Mouse (Mus musculus) adrenal gland, adult 18-20 months (tissue): Measurements from ENCODE around the gene Vmn2r84. TPM values are rescaled to one million over a fixed set of nuclear protein-coding genes. Genes with fewer than 3 reads are reported as not detected.
"Not testable (repeated sequence)": the region's sequence is repeated elsewhere in the genome, so short reads cannot be mapped to it uniquely, and the experiment has no call there.

Experiments
- DNase-seq, 2 experiments: peaks; one replicate each; pipeline ENCODE4 v3.0.0; 2021 to 2022; ENCODE audit warnings: low spot score in 2 of 2
- long read RNA-seq, 2 experiments: library from polyadenylated mRNA; stranded (forward); transcript quantifications; one replicate each; pipeline ENCODE4 v2.0.0; 2021
- total RNA-seq, 2 experiments: library from RNA; stranded (reverse); gene quantifications; 1 replicate in 1 of 2; 2 replicates in 1 of 2; pipeline ENCODE4 v1.2.3; 2021

The Vmn2r84 gene
- not detected for total RNA-seq
- long read RNA-seq, experiment 1, result 0 reads
- long read RNA-seq, experiment 2, result 0 reads

GRCm38 (mm10) chr10:130394232-130394631 lies at the start of gene Vmn2r84:
TSS of gene Vmn2r84 (minus strand) at chr10:130394332.
- DNase-seq, result no peak

DNA sequence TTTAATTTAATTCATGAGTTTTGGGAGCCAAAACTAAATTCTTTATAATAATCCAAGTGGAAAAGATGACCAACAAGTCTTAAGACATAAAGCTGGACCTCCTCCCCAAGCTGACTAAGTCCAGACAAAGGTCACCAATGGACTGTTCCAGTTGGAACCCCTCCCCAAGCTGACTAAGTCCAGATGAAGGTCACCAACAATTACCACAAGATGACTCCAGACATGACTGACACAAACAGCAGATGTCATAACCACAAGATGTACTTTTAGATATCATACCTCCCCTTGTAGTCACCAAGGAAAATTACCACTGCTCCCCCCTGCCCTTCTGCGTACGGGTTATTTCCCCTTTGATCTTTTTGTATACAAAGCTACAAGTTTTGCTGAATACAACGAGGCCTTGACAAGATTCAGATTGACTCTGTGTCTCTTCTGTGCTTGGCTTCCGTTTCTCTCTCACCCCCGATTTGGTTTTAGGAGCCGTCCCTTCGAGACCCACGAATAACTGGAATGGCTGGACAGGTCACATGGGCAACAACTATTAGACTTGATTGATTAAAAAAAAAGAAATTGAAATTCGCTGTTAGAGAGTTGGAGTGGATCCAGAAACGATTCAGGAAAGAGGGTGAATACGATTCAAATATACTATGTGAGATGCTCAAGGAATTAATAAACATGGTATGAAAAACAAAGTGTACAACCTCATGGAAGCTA lies 40.2 kb upstream of the Vmn2r84 start:
- DNase-seq, result not testable (repeated sequence)

DNA sequence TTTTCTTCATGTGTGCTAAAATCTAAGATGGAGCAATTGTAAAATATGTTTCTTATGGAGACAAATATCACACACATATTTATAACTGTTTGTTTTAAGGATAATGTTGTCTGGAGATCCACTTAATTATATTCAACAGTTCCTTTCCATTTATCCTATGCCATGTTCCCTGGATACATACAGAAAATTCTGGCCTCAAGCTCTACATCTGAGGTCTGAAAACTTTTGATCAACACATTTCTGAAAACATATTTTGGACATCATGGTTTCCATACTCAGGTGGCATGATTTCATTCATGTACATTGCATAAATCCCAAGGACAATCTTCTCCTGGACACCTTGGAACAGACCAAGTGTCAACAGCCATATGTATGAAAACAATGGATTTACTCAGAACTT lies 35.5 kb upstream of the Vmn2r84 start, which contains the start of gene Vmn2r85:
Gene Vmn2r85, minus strand, starts transcription at position 101 of the 400 bp plus-strand sequence.
- not testable (repeated sequence) for DNase-seq

- DNase-seq, result not testable (repeated sequence)
Measured at GRCm38 (mm10) chr10:130422368-130422767, 28.2 kb upstream of the Vmn2r84 start.

DNA sequence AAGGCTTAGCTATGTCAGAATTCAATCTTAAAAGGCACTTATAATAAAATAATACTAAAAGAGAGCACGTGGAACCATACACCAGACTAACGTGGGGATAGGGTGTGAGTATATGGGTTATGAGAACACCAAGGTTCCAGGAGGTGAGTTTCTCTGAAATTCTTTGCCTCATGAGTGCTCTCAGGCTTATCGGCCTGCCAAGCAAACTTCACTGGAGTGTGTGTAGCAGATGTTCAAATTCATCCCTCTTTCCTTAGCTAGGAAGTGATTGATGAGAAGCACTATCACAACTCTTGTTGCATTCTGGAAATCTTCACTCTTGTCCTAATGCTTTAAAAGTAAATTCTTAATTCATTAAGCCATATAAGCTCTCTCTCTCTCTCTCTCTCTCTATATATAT lies 26.3 kb upstream of the Vmn2r84 start:
- DNase-seq, result no peak

DNA sequence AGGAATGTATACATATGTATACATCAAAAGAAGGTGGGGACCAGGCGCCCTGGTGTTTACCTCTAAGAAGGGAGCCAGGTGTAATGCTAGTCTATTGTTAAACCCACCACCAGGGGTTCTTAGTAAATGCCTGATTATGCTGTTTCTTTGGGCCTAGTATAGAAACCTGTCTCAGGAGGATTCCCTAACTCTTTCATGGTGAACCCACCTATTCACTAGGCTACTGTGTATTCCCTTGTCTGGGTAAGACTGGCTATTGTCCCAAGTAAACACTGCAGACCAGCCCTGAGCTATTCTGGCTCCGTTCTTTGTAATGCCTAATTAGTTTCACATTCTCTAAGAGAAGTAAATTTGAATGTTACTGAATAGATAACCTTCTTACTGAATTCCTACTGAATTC lies 25.8 kb upstream of the Vmn2r84 start:
- DNase-seq, result not testable (repeated sequence)

DNA sequence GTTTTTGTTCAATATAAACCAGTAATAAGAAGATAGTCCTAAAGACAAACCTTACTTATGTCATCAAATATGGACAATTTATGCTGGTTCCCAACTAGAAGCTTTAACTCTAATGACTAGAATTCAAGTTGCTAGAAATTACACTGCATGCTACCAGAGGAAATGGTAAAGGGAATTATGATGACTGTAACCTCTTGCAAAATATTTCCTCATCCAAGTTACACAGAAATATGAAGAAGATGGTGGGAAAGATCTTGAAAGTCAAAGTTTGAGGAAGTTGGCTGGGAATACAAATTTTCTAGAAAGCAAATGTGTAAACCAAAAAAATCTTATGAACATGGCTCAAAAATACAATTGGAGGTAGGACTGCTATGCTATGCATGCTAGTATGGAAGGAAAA lies 22.2 kb upstream of the Vmn2r84 start:
- not testable (repeated sequence) for DNase-seq

DNA sequence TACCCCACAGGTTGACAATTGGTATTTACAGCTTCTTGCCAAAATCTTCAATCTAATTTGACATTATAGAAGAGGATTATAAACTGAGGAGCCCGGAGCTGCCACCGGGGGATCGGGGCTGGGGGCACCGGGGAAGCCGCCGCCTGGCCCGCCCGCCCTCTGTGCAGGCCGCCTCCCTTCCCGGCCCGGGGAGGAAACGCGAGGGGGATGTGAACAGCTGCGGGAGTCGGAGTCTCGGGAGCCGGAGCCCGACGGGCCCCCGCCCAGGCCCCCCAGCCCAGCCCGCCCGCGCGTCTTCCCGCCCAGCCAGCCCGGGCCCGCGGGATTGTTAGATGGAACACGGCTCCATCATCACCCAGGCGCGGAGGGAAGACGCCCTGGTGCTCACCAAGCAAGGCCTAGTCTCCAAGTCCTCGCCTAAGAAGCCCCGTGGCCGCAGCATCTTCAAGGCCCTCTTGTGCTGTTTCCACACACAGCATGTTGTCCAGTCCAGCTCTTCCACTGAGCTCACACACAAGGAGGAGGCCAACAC lies 18.1 kb upstream of the Vmn2r84 start:
- DNase-seq, result not testable (repeated sequence)

DNA sequence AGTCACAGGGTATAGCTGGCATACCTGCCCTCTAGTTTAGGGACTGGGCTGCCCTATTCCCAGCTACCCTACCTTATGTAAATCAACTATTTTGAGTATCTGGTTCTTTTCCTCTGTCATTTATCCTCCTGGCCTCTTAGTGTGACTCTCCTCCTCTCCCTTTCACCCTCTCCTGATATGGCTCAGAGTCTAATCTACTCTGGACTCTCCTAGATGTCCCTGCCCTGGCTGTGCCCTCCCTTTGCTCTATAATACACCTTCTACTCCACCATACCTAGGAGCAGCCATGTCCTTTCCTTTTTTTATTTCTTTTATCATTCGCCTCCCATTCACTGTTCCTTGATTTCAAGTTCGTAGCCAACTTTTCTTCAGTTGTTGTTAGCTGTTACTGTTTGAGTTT lies 19.0 kb downstream of the Vmn2r84 start:
- no peak for DNase-seq

DNA sequence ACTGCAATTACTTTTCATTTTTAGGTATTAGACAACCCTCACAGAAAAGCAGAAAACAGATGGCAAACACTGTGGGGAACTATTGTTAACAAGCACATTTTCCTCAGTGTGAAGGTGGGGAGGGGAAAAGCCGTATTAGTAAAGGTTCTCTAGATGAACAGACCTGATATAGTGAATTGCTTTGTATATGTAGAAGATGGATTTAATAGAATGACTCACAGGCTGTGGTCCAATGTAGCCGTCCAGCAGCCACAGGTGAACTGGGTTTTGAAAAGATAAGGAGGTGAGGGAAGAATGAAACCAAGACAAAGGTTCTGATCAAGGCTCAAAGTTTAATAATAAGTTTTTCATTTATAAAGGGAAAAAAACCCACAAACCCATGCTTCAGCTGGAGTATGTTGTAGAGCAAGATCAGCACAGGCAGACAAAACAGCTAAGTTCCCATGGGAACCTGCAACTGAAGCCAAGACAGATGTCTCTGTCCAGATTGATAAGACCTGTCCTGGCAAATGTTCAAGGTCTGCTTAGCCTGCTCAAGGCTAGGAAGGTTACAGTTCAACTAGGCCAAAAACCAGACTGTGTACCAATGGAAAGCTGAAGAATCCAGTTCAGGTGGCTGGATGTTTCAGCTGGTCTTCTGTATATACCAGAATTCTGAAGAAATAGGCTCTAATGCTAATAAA lies 21.5 kb downstream of the Vmn2r84 start:
- DNase-seq, result no peak

- DNase-seq, result no peak
Measured at GRCm38 (mm10) chr10:130371644-130372043, 22.5 kb downstream of the Vmn2r84 start.

- DNase-seq, result no peak
Measured at GRCm38 (mm10) chr10:130370005-130370682, 24.0 kb downstream of the Vmn2r84 start.

DNA sequence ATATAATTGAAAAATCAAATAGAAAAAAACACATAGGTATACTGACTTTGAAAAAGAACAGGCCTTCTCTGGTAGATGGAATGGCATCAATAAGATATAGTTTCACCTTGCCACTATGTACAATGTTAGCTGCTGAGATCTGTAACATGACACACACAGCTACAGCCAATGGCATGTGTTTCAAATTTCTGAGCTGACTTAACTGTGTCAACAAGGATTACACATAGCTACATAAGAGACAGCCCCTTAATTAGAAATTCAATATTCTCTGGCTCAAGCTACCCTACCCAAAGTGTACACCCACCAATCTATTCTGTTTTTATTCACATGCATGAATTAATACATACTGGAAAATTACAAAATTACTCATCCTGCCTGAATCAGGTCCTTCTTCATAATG lies 25.7 kb downstream of the Vmn2r84 start:
- DNase-seq, result no peak

DNA sequence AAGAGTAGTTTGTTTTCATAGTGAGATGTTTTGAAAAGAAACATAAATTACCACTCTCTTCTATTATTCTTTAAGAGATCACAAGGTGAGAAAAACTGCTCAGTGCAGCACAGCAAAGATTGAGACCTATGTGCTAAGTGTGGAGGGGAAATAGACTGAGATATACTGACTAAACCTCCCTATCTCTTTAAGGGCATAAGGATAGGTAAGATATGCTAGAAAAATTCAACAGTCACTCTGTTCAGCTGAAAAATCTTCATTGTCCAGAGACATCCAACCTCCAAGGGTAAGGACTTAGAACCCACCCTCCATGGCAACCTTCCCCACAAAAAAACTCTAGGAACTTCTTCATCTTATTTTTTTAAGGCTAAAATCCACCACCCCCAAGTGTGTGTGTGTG lies 29.4 kb downstream of the Vmn2r84 start:
- DNase-seq, result no peak

DNA sequence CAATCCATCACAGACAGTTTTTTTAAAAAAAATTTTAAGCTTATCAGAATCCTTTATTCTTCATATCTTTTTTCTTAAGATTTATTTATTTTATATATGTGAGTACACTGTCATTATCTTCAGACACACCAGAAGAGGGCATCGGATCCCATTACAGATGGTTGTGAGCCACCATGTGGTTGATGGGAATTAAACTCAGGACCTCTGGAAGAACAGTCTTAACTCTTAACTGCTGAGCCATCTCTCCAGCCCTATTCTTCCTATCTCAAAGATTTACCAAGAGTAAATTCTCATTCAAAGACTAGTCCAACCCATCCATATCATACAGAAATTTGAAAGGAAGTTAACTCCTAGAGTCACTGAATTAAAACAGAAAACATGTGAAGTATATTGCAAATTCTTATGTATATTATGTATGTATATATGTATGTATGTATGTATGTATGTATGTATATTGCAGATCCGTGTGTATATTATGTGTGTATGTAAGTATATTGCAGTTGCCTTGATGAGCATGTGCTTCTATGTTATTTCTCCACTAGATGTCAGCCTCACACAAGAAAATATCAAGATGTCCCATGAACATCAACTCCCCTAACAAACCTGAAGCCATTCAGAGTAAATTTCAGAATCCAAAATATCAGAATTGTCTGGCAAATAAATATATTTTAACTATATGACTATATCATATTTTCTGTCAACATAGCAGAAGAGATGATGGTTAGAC lies 30.5 kb downstream of the Vmn2r84 start:
- DNase-seq, result no peak

DNA sequence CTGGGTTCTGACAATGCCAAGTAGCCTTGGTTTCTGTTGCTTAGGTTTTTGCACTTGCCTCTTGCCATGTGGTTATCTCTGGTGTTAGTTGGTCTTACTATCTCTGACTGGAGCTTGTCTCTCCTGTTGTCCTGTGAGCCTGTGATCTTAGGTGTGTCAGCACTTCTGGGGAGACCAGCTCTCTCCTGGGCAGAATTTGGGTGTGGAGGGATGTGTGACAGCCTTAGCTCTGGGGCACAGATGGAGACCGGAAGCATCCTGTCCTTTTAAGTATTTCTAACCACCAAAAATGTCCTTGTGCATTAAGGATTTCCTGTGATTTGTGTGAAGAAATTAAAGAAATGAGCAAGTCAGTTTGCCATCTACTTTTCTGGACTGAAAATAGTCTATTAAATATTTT lies 50.1 kb downstream of the Vmn2r84 start:
- no peak for DNase-seq

GRCm38 (mm10) chr10:130340050-130340449 lies 54.1 kb downstream of the Vmn2r84 start:
- not testable (repeated sequence) for DNase-seq

DNA sequence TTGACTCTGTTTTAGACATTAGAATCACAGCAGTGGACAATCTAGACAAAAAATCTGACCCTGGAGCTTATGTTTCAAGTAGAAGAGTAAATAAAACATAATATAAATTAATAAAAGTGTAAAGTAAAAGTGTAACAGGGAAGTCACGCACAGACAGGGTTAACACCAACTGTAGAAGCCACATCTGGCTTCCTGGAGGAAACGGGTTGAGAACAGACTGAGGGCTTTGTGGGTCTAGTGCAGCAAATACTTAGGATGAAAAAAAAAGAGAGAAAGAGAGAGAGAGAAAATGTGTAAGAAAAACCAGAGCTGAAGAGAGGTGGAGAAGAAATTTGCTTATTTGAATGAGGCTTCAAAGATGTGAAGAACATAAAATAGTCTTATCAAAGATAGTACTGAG lies 56.6 kb downstream of the Vmn2r84 start:
- DNase-seq, result no peak

DNA sequence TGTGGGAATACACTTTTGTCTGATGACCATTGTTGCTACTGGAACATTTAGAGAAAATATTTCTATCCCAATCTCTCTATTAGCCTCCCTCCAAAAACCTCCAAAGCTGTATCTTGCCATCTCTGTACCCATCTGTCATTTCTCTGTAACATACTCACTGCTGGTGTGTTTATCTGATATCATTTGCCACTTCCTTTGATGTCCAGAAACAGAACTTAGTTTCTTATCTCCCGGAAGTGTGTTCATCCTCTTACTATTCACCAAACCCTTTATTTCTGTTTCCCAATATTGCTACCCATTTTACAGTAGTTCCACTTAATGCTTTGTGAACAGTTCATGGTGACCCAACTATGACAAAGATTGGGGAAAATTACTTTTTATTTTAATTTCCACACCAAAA lies 57.7 kb downstream of the Vmn2r84 start:
- no peak for DNase-seq

- DNase-seq, result no peak
Measured at GRCm38 (mm10) chr10:130330711-130331110, 63.4 kb downstream of the Vmn2r84 start.
